20 mouse cellular contexts compared by ENCODE assay signal in the genomic region with DNA sequence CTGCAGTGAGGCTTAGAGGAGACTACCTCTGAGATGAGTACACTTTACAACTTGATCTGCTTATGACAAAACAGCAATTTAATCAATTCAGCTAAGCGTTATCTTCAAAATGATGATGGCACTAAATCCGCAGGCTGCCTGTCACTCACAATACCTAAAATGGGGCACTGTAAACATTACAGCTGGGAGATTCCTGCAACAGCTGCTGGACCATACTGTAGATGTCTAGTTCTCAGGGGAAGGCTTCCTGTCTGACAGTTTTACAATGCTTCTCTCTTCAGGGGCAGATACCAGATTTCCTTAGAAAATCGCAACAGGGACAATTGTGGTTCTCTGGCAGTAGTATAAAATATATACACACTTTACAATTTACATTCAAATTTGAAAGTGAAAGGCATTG.
"Had no signal": no experiment of that assay in that cellular context is flagged by ENCODE, and none has a peak within 500 bp of the region (broad histone marks: within the 10 kb centered on the region; RNA-seq: fewer than 3 reads in every experiment).

No protein-coding gene starts in this region.

- DNase-seq: kidney, adult 2 months; kidney, postnatal 10 days; kidney, postnatal 36 days; layer of hippocampus, postnatal 36 days; liver, embryonic 13.5 days; lung, adult 2 months; right cerebral cortex, adult 18-20 months; right cerebral cortex, postnatal 14 days; right cerebral cortex, postnatal 4 days; thymus, adult 2 months; thymus, postnatal 14 days; thymus, postnatal 4 days had no signal

- H3K9ac ChIP-seq: liver, embryonic 13.5 days; midbrain, embryonic 13.5 days; neural tube, embryonic 12.5 days; neural tube, embryonic 15.5 days had no signal

- H3K4me3 ChIP-seq: left cerebral cortex, adult 2 months; liver, embryonic 13.5 days; megakaryocyte, embryonic 14.5 days; midbrain, embryonic 10.5 days; midbrain, embryonic 13.5 days; neural tube, embryonic 12.5 days; neural tube, embryonic 15.5 days had no signal

- H3K27ac ChIP-seq: left cerebral cortex, adult 2 months; liver, embryonic 13.5 days; midbrain, embryonic 10.5 days; midbrain, embryonic 13.5 days; neural tube, embryonic 12.5 days; neural tube, embryonic 15.5 days; stomach, postnatal 0 days had no signal

- H3K36me3 ChIP-seq: liver, embryonic 13.5 days; midbrain, embryonic 10.5 days; midbrain, embryonic 13.5 days; neural tube, embryonic 12.5 days; neural tube, embryonic 15.5 days had no signal

- H3K4me2 ChIP-seq: liver, embryonic 13.5 days; midbrain, embryonic 13.5 days; neural tube, embryonic 12.5 days; neural tube, embryonic 15.5 days had no signal

- H3K27me3 ChIP-seq: liver, embryonic 13.5 days; megakaryocyte, embryonic 14.5 days; midbrain, embryonic 13.5 days; neural tube, embryonic 12.5 days; neural tube, embryonic 15.5 days had no signal

- H3K4me1 ChIP-seq: liver, embryonic 13.5 days; megakaryocyte, embryonic 14.5 days; midbrain, embryonic 10.5 days; neural tube, embryonic 12.5 days; neural tube, embryonic 15.5 days had no signal

- ATAC-seq: lung, postnatal 0 days; midbrain, embryonic 13.5 days had no signal

- H3K9me3 ChIP-seq: liver, embryonic 13.5 days; megakaryocyte, embryonic 14.5 days; midbrain, embryonic 10.5 days; midbrain, embryonic 13.5 days; neural tube, embryonic 12.5 days; neural tube, embryonic 15.5 days had no signal
